Mouse (Mus musculus) stomach, embryonic 15.5 days (tissue): ENCODE data around the gene Apba2. TPM values are rescaled to one million over a fixed set of nuclear protein-coding genes. Genes with fewer than 3 reads are reported as not detected.

Experiments
- ATAC-seq: fragments of 200-750 bp; cut with Nextera tagmentation; 2 replicates; pipeline ENCODE4 v1.8.0; 2017; ENCODE audit warnings: low read depth, moderate number of reproducible peaks, moderate TSS enrichment; ENCODE audit not compliant: insufficient read depth, low FRiP score
- H3K27ac ChIP-seq: fragments of 300-500 bp; sonication (generic); 2 replicates; pipeline ENCODE4 v1.5.1; 2015; ENCODE audit warnings: mild to moderate bottlenecking, inconsistent platforms
- H3K27me3 ChIP-seq: fragments of 300-500 bp; sonication (generic); replicated peaks from 2 replicates; pipeline ENCODE4 v1.6.1; 2015; ENCODE audit warnings: inconsistent platforms
- H3K36me3 ChIP-seq: fragments of 300-500 bp; sonication (generic); 2 replicates; pipeline ENCODE4 v1.6.1; 2015; ENCODE audit warnings: inconsistent platforms
- H3K4me1 ChIP-seq: fragments of 300-500 bp; sonication (generic); 2 replicates; pipeline ENCODE4 v1.6.1; 2015; ENCODE audit warnings: inconsistent platforms
- H3K4me2 ChIP-seq: fragments of 300-500 bp; sonication (generic); 2 replicates; pipeline ENCODE4 v1.6.1; 2015; ENCODE audit warnings: mild to moderate bottlenecking, inconsistent platforms
- H3K4me3 ChIP-seq: fragments of 300-500 bp; sonication (generic); replicated peaks from 2 replicates; pipeline ENCODE4 v1.5.1; 2015; ENCODE audit warnings: inconsistent platforms
- H3K9ac ChIP-seq: fragments of 300-500 bp; sonication (generic); 2 replicates; pipeline ENCODE4 v1.6.1; 2015; ENCODE audit warnings: inconsistent platforms
- H3K9me3 ChIP-seq: fragments of 300-500 bp; sonication (generic); 2 replicates; pipeline ENCODE4 v1.6.1; 2016; ENCODE audit warnings: inconsistent platforms
- WGBS: fragments of 180-500 bp; shearing (Covaris S2); methylation state at CpG from one replicate; pipeline ENCODE4 v1.1.7; 2015; 5-methylcytosine and 5-hydroxymethylcytosine counted together
- polyA plus RNA-seq: library from polyadenylated mRNA; unstranded; fragments of >200 nt; fragmentation: Nextera tagmentation; extraction: Ambion mirVana; gene quantifications from 2 replicates; pipeline ENCODE4 v1.2.1, GENCODE M21; 2015

The Apba2 gene
- polyA plus RNA-seq, 1 experiment from 2014 or later, result 6.1 TPM

- H3K27me3 ChIP-seq, result no peaks in the 10 kb centered on the region
- ATAC-seq, result no peak
- H3K9ac ChIP-seq, result no peak overlapping the region
- H3K36me3 ChIP-seq, result no peaks in the 10 kb centered on the region
- H3K4me1 ChIP-seq, result no peaks in the 10 kb centered on the region
- H3K27ac ChIP-seq, result no peak overlapping the region
- no peaks in the 10 kb centered on the region for H3K9me3 ChIP-seq
- H3K4me2 ChIP-seq, result no peak overlapping the region
- 83% methylated on average over 13 of the region's 13 CpGs for WGBS
- H3K4me3 ChIP-seq, result no peak overlapping the region
Measured at GRCm38 (mm10) chr7:64709520-64710262, 208.2 kb downstream of the Apba2 start.

- Histone ChIP-seq H3K4me2 (no peak overlapping the region), H3K4me3 (no peak overlapping the region), H3K4me1 (no peaks in the 10 kb centered on the region), H3K27me3 (no peaks in the 10 kb centered on the region), H3K27ac (no peak overlapping the region), H3K9me3 (no peaks in the 10 kb centered on the region), H3K9ac (no peak overlapping the region), H3K36me3 (no peaks in the 10 kb centered on the region)
- ATAC-seq, result no peak
- WGBS, result 70% methylated on average over 2 of the region's 2 CpGs
Measured at GRCm38 (mm10) chr7:64716286-64716685, 214.8 kb downstream of the Apba2 start.

- no peaks in the 10 kb centered on the region for H3K9me3 ChIP-seq
- H3K27ac ChIP-seq, result no peak overlapping the region
- 77% methylated on average over 3 of the region's 3 CpGs for whole genome bisulfite sequencing
- ATAC-seq, result no peak
- H3K4me3 ChIP-seq, result no peak overlapping the region
- H3K9ac ChIP-seq, result no peak overlapping the region
- no peaks in the 10 kb centered on the region for H3K36me3 ChIP-seq
- no peaks in the 10 kb centered on the region for H3K27me3 ChIP-seq
- no peak overlapping the region for H3K4me2 ChIP-seq
- H3K4me1 ChIP-seq, result no peaks in the 10 kb centered on the region
Measured at GRCm38 (mm10) chr7:64723313-64723712, 221.8 kb downstream of the Apba2 start.

DNA sequence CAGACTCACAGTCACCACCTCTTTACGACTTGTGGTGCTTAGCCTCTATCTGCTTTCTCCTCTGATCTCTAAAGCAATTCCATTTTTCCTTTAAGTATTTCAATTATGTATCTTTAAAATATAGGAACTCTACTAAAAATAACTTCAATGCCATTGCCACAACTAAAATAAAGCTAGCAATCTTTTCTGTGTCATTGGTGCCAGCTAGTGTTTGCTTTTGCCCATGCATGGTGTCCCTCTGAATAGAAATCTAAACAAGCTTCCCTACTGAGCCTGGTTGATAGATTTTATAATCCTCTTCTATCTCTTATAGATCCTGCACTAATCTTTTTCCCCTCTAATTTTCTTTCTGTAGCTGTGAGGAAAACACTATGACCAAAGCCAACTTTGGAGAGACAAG, 222.9 kb downstream of the Apba2 start:
- H3K27me3 ChIP-seq, result no peaks in the 10 kb centered on the region
- H3K9me3 ChIP-seq, result no peaks in the 10 kb centered on the region
- H3K27ac ChIP-seq, result no peak overlapping the region
- no peaks in the 10 kb centered on the region for H3K4me1 ChIP-seq
- H3K36me3 ChIP-seq, result no peaks in the 10 kb centered on the region
- WGBS, result 87% methylated on average over 1 of the region's 1 CpGs
- no peak overlapping the region for H3K9ac ChIP-seq
- no peak for ATAC-seq
- H3K4me3 ChIP-seq, result no peak overlapping the region
- H3K4me2 ChIP-seq, result no peak overlapping the region

- no peak overlapping the region for H3K4me2 ChIP-seq
- no peak overlapping the region for H3K27ac ChIP-seq
- H3K4me3 ChIP-seq, result no peak overlapping the region
- H3K36me3 ChIP-seq, result no peaks in the 10 kb centered on the region
- H3K9ac ChIP-seq, result no peak overlapping the region
- 79% methylated on average over 6 of the region's 6 CpGs for WGBS
- H3K9me3 ChIP-seq, result no peaks in the 10 kb centered on the region
- no peak for ATAC-seq
- no peaks in the 10 kb centered on the region for H3K27me3 ChIP-seq
- H3K4me1 ChIP-seq, result no peaks in the 10 kb centered on the region
Measured at GRCm38 (mm10) chr7:64725967-64726695, 224.6 kb downstream of the Apba2 start.

GRCm38 (mm10) chr7:64728181-64728591, 226.7 kb downstream of the Apba2 start:
- H3K4me2 ChIP-seq, result no peak overlapping the region
- H3K27me3 ChIP-seq, result no peaks in the 10 kb centered on the region
- WGBS, result 82% methylated on average over 5 of the region's 5 CpGs
- H3K27ac ChIP-seq, result no peak overlapping the region
- H3K36me3 ChIP-seq, result no peaks in the 10 kb centered on the region
- H3K4me1 ChIP-seq, result no peaks in the 10 kb centered on the region
- H3K9me3 ChIP-seq, result no peaks in the 10 kb centered on the region
- H3K4me3 ChIP-seq, result no peak overlapping the region
- ATAC-seq, result no peak
- no peak overlapping the region for H3K9ac ChIP-seq

GRCm38 (mm10) chr7:64728816-64729215, 227.3 kb downstream of the Apba2 start:
- ATAC-seq, result no peak
- WGBS, result 48% methylated on average over 3 of the region's 3 CpGs
- no peaks in the 10 kb centered on the region for H3K9me3 ChIP-seq

DNA sequence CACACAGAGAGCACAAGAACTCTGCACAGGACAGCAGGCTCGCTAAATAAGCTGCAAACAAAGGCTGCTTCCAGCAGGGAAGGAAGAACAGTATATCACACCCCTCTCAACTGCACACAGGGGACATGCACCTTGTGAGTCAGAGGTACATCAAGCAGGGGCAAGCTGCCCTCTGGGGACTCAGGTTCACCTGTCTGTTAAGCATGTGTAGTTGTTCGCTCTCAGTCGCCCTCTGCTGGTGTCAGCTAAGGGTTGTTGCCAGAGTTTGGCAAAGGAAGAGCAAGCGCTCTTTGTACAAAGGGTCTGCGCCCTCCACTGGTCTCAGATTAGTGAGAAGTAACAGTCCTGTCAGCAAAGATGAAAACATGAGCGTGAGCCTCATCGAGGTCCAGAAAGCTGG, 228.3 kb downstream of the Apba2 start:
- Histone ChIP-seq H3K36me3 (no peaks in the 10 kb centered on the region), H3K4me1 (no peaks in the 10 kb centered on the region), H3K9ac (no peak overlapping the region), H3K4me2 (no peak overlapping the region), H3K9me3 (no peaks in the 10 kb centered on the region), H3K4me3 (no peak overlapping the region), H3K27me3 (no peaks in the 10 kb centered on the region), H3K27ac (no peak overlapping the region)
- no peak for ATAC-seq
- 24% methylated on average over 7 of the region's 7 CpGs for WGBS

More at GRCm38 (mm10) chr7:64728816-64729215, 227.3 kb downstream of the Apba2 start:
- H3K4me2 ChIP-seq, result no peak overlapping the region
- no peak overlapping the region for H3K4me3 ChIP-seq
- H3K4me1 ChIP-seq, result no peaks in the 10 kb centered on the region
- H3K9ac ChIP-seq, result no peak overlapping the region
- no peaks in the 10 kb centered on the region for H3K36me3 ChIP-seq
- H3K27me3 ChIP-seq, result no peaks in the 10 kb centered on the region
- no peak overlapping the region for H3K27ac ChIP-seq

DNA sequence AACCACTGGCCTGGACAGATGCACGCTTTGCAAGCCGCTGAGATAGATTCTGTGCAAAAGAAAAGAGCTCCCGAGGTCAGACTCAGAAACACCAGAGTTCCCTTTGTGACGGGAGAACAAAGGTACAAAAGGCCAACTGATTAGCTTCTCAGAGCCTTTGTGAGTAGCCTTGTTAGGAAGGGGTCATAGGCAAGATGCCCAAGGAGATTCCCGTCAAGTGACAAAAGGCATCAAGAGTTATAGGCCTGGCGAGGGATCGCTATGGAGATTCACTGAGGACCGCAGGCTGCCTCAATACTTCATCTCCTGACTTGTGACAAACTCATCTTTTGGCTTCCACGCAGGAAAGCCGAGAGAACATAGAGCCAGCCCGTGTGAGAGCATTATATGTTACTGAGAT, 237.6 kb downstream of the Apba2 start:
- Histone ChIP-seq H3K4me1 (no peaks in the 10 kb centered on the region), H3K36me3 (no peaks in the 10 kb centered on the region), H3K27me3 (no peaks in the 10 kb centered on the region), H3K4me3 (no peak overlapping the region), H3K27ac (no peak overlapping the region), H3K9ac (no peak overlapping the region), H3K4me2 (no peak overlapping the region), H3K9me3 (no peaks in the 10 kb centered on the region)
- no peak for ATAC-seq
- 67% methylated on average over 11 of the region's 11 CpGs for WGBS

- Histone ChIP-seq H3K9ac (no peak overlapping the region), H3K4me3 (no peak overlapping the region), H3K4me2 (no peak overlapping the region), H3K36me3 (no peaks in the 10 kb centered on the region), H3K27ac (no peak overlapping the region), H3K4me1 (no peaks in the 10 kb centered on the region), H3K27me3 (no peaks in the 10 kb centered on the region), H3K9me3 (no peaks in the 10 kb centered on the region)
- ATAC-seq, result no peak
- WGBS, result 40% methylated on average over 8 of the region's 8 CpGs
Measured at GRCm38 (mm10) chr7:64741333-64742307, 240.1 kb downstream of the Apba2 start.

DNA sequence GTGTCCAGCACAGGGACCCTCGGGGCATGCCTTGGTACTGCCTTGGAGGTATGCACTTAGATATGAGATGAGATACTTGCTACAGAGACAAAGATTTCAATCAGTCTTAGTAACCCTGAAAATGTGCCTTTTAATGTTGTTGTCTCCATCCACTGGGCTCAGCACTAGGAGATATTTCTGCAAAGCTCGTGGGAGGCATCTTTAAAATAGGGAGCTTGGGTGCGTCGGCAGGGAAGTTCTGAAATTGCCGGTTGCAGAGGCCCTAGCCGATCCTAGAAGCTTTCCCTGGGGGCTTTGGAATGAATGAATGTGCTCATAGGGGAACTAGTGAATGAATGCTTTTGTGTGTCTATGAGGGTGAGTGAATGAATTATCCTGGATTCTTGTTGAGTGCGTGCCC, 242.1 kb downstream of the Apba2 start:
- H3K4me1 ChIP-seq, result no peaks in the 10 kb centered on the region
- H3K4me3 ChIP-seq, result no peak overlapping the region
- H3K4me2 ChIP-seq, result no peak overlapping the region
- WGBS, result 88% methylated on average over 7 of the region's 7 CpGs
- no peak overlapping the region for H3K27ac ChIP-seq
- no peaks in the 10 kb centered on the region for H3K9me3 ChIP-seq
- H3K9ac ChIP-seq, result no peak overlapping the region
- H3K36me3 ChIP-seq, result no peaks in the 10 kb centered on the region
- no peak for ATAC-seq
- no peaks in the 10 kb centered on the region for H3K27me3 ChIP-seq
